Mouse (Mus musculus) embryonic fibroblast, embryonic 13.5 days (primary cell): ENCODE data around the gene Minos1.

Source experiments
- CTCF ChIP-seq: IDR thresholded peaks from 2 replicates; pipeline ENCODE4 v1.5.1; 2011; ENCODE audit warnings: mild to moderate bottlenecking, control low read depth, low read length, moderate library complexity, borderline replicate concordance; ENCODE audit not compliant: insufficient read depth
- POLR2A ChIP-seq: IDR thresholded peaks from 2 replicates; pipeline ENCODE4 v1.6.1; 2011; ENCODE audit warnings: low read depth, mild to moderate bottlenecking, control low read depth, low read length, moderate library complexity

DNA sequence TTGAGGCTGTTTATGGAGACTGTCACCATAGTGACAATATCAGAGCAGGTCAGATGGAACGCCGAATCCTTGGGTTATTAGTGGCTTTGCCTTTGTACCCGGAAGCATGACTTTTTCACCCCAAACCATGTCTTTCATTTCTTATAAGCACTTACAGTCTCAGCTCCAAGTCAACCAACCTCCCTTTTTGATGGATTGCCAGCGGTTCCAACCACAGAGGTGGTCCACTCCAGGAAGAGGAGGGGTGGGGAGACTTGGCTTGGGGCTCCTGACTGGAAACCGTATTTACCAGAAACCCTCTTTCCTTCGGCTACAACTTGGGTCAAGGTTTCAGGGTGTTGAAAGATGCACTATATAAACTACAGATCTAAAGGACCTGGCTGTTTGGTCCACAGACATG is 45.1 kb upstream of the Minos1 start:
- no peak for TF ChIP-seq CTCF
- no peak for TF ChIP-seq POLR2A
